Mouse (Mus musculus) neural tube, embryonic 10.5 days (tissue): Measurements from ENCODE around the gene Ccdc191.
A peak's percentile ranks its signal among the peaks of the same experiment; 100 is the strongest.

Experiments
- DNase-seq: peaks from one replicate; pipeline ENCODE4 v3.0.0-alpha.2; 2017; ENCODE audit warnings: low spot score; ENCODE audit errors: extremely low spot score

Ccdc191 gene

GRCm38 (mm10) chr16:43931502-43931901 is 41.9 kb downstream of the Ccdc191 start:
- DNase-seq = no peak

DNA sequence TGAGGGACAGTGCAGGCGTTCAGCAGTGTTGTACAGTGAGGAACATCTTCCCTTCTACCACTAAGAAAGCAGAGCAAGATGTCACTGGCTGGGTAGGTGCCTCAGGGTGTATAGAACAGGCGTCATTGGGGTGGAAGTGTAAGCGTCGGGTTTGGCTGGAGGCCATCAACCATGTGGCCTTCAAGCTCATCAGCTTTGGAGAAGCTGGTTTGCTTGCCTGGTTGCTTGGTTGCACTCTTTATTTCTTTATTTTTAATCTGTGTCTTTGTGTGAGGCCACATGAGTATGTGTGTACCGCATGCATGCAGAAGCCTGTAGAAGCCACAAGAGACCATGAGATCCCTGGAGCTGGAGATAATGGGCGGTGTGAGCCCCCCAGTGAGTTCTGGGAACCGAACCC is 42.7 kb downstream of the Ccdc191 start:
- DNase-seq = no peak

GRCm38 (mm10) chr16:43933041-43933440 is 43.4 kb downstream of the Ccdc191 start:
- no peak for DNase-seq

GRCm38 (mm10) chr16:43934856-43935255 is 45.3 kb downstream of the Ccdc191 start:
- no peak for DNase-seq

GRCm38 (mm10) chr16:43935367-43935766 is 45.8 kb downstream of the Ccdc191 start:
- no peak for DNase-seq

DNA sequence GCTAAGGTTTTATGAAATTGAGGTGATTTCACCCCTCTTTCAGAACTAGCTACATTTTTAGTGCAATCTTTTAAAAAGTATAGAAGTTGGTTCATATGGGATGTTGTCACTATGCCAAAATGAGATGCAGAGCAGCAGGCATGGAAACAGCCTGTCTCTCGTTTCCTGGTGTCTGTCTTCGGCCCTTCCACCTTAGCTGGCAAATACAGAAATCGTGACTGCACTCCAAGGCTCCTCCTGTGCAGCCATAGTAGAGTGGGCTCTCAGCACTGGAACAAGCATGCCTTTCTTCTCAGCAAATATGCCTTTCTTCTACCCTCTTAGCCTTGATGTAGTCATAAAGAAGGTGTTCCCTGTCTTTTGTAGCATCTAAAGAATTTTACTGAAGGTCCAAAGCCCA is 46.3 kb downstream of the Ccdc191 start:
- DNase-seq = no peak

- DNase-seq = no peak
These were observed 51.2 kb downstream of the Ccdc191 start for GRCm38 (mm10) chr16:43940846-43941245.

DNA sequence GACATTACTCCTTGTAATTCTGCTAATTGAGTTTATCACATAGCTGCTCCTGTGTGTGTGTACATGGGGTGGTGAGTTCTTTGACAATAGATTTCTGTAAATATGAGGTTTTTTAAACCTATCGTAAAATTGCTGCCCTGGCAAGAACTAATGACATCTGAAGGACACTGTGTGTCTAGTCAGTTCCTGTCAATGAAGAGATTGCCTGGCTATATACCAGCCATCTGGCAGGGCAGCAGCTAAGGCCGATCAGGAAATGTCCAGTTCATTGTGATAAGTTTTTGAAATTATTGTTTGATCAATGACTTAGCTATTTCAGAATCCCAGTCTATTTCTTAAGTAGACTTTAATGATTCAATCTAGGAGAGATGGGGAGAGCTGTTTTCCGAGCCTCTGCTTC is 55.8 kb downstream of the Ccdc191 start:
- no peak for DNase-seq

- DNase-seq = no peak
These were observed 56.3 kb downstream of the Ccdc191 start for GRCm38 (mm10) chr16:43945869-43946268.

DNA sequence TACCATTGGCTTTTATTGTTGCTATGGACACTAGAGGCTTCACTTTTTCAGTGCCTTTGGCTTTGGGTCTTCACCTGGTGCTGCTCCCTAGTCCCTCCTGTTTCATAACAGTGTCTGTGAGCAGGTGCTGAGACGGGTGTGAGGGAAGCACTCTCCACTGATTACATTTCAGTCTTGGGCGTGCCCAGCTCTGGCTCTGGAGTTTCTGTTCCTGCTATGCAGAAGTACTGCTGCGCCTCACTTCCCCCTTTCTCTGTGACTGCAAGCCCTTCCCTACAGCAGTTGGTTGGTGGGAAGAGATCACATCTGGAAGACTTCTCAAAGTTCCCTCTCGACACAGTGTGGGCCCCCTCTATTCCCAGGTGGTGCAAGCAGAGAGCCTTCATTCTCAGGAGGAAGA is 62.0 kb downstream of the Ccdc191 start:
- DNase-seq = no peak

DNA sequence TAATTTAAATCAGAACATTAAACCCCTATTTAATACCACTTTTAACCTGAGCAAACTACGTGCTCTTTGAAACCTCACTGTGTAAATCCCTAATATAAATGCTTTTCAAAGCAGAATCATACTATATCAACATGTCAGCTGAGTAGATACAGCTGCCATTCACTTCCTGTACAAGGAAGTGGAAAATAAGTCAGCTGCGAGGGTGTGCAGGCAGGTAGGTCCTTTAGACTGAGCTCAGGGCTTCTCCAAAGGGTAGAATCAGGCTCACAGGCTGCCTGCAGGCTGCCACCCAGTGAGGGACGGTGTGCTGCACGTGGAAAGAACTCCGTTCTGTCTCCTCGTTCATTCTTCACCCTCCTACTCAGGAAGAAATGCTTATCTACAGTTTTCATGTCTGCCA is 65.3 kb downstream of the Ccdc191 start:
- no peak for DNase-seq

- DNase-seq = no peak
These were observed 68.4 kb downstream of the Ccdc191 start for GRCm38 (mm10) chr16:43958038-43958437.

DNA sequence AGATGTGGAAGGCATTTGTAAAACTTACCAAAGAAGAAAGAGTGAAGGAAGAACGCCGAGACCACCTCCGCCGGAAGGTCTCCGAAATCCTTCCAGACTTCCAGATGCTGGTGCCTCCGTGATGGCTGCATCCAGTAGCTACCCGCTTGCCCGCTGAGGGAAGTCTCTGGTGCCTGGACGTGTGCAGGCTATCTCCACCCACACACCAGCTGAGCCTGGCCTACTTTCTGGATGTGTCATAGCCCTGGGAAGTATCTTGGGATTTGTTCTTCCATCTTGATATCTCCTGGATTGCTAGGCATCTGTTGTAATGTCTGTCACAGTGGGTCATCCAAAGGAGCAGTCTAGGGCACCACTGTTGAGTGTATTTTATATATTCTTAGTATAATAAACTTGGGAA is 73.7 kb downstream of the Ccdc191 start:
- DNase-seq = no peak

- no peak for DNase-seq
These were observed 74.2 kb downstream of the Ccdc191 start for GRCm38 (mm10) chr16:43963780-43964179.

- no peak for DNase-seq
These were observed 76.3 kb downstream of the Ccdc191 start for GRCm38 (mm10) chr16:43965781-43966389.

GRCm38 (mm10) chr16:43970426-43970825 is 80.8 kb downstream of the Ccdc191 start:
- DNase-seq = no peak

- no peak for DNase-seq
These were observed 81.6 kb downstream of the Ccdc191 start for GRCm38 (mm10) chr16:43971189-43971588.

DNA sequence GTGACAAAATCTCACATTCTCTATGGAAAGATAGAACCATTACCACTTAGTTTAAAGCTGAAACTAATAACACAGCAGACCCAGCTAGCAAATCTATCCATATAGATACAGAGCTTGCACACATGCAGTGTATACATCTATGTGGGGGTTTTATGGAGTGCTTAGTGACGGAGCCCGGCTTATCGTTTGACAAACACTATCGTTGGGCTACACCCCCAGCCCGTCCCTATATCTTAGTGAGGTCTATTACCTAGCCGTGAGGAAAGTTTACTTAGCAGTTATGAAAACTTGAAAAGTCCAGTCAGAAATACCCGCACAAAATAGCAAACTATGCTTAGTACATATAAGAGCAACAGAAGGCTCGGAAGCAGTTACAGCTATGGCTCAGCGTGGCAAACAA is 82.1 kb downstream of the Ccdc191 start:
- DNase-seq = no peak

GRCm38 (mm10) chr16:43972391-43972790 is 82.8 kb downstream of the Ccdc191 start:
- no peak for DNase-seq

DNA sequence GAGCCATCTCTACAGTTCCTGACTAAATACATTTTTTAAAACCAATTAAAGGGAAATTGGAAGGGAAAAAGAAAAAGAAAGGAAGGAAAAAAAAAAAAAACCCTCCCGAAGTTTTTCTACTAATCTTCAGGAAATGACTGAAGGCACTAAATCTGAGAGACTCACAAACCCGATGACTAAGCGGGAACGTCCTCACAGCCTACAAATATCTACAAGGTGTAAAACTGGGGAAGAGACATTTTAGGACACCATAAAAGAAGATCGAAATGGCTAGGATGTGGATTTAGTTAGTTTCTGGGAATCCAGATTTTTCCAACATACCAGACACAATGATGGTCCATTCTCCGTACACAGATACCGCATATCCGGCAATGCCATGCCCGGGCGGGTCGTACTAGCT is 83.5 kb downstream of the Ccdc191 start:
- no peak for DNase-seq

DNA sequence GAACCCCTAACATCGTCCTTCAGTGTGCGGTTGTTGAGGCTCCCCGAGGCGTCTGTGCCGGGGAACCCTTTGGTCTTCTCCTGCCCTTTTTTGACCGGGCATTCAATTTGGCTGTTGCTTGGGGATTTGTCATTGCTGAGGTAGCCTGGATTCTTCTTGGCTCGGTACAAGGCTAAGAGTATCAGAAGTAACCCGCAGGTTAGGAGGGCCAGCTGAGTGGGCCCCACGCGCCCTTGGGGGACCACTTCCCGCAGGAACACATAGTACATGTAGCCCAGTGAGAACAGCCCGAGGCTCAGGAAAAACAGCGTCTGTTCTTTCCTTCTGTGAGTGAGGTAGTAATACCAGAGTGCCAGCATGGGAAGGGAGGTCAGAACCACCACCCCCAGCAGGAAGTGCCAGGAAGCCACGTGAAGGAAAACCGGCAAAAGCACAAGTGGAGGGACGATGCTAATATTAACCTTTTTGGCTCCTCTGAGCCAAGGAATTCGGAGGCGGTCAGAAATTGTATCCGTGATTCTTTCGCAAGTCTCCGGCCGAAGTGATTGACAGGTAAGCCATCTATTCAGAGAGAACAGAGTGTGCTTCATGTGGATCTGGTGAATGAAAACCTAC is 84.1 kb downstream of the Ccdc191 start:
- DNase-seq = no peak

DNA sequence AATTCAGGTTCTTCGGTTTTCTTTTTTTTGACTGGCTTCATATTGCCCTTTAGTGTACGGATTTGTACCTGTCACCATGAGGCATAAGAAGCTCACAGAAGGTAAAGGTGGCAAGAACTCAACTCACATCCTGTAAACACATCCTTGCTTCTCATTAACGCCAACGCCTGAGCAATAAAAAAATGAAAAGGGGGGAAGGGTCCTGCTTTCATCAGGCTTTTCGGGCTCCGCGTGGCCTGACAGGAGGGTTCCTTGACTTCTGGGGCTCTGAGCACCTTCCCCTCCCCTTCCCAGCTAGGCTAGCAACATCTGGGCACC is 89.4 kb downstream of the Ccdc191 start:
- no peak for DNase-seq

- peak; percentile 62 for DNase-seq
These were observed 89.9 kb downstream of the Ccdc191 start, which contains the start of gene Zdhhc23 for GRCm38 (mm10) chr16:43979328-43980109. TSS of gene Zdhhc23 (minus strand) at chr16:43979791.
